Mouse (Mus musculus) heart, postnatal 4 days (tissue): ENCODE measurements around the gene Slco2a1. TPM values are rescaled to one million over a fixed set of nuclear protein-coding genes. Genes with fewer than 3 reads are reported as not detected.

Source experiments
- DNase-seq: peaks from one replicate; pipeline ENCODE4 v3.0.0; 2021
- total RNA-seq, 2 experiments: library from RNA; stranded (reverse); gene quantifications; 2 replicates each; pipeline ENCODE4 v1.2.3; 2021

Slco2a1 gene
- total RNA-seq, result 1 to 10 TPM; 9.5 to 10.0 TPM

DNA sequence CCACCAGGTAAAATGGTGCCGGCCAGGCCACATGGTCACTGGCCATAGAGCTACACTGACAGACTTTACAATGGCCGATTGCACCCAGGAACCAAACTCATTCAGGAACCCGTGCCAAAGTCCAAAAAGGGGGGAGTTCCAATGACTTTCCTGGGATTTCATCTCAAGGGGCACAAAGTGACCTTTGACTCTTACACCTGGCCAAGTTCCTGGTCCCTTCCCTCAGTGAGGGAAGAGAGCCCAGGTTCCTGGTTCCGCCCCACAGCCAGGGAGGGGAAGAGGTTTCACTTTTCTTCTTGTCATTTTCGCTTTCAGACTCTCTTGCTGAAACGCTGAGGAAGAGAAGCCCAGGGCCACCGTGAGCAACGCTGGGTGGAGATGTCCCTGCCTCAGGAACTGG is at the start of gene Slco2a1:
Gene Slco2a1, plus strand, starts transcription at position 251 of the 400 bp plus-strand sequence.
- no peak for DNase-seq

DNA sequence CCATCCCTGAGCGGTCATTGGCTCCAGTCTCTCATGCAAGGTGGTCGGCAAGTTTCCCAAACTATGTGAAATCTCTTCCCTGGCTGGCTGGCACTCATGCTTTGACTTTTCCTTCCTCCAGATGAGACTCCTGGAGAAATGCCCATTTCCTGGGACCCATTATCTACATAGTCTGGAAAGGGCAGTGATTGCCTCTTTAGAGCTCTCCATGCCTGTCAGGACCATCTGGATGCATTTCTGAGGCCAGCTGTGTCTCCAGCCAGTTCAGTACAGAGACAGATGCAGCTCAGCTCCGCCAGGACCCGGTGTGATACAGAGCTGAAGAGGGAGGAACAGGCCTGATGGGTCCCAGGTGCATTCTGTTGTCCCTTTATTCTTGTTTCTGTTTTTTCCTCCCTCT is 46.3 kb upstream of the Slco2a1 start:
- DNase-seq, result no peak

DNA sequence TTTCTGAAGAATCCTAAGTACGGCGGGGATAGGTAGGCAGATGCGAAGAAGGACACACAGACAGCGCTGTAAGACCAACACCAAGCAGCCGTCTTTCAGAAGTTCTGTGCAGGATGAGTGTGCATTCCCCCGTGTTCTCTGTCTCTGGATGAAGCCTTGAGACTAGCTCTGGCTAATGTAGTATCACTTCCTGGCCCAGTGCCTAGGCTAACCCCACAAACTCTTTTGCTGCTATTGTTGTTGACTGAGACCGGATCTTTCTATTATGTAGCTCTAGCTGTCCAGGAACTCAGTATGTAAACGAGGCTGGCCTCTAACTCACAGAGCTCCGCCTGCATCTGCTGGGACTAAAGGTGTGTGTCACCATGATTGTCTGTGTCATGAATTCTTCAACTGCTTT is 43.6 kb upstream of the Slco2a1 start:
- DNase-seq, result no peak

DNA sequence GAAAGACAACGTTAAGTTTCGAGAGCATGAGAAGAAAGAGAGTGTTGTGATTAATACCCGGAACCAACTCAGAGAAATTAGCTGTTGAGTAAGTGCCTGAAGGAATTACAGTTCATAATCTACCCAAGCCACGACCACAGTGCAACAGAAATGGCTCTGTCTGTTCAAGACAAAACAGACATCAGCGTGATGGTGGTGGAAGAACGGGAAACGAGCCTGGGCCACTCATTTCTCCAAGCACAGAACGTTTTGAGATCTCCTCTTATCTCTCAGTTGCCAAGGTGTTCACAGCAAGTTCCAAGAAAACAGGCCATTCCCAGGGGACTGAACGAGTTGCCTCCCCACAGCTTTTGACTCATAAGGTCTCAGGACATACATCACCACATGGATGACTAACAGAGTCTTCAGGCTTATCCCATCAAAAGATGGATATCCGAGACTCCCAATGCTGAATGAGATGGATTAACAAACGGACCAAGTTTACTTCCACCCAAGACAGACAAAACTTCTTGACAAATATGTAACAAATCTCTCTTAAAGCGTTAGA is 42.0 kb upstream of the Slco2a1 start:
- DNase-seq, result no peak

DNA sequence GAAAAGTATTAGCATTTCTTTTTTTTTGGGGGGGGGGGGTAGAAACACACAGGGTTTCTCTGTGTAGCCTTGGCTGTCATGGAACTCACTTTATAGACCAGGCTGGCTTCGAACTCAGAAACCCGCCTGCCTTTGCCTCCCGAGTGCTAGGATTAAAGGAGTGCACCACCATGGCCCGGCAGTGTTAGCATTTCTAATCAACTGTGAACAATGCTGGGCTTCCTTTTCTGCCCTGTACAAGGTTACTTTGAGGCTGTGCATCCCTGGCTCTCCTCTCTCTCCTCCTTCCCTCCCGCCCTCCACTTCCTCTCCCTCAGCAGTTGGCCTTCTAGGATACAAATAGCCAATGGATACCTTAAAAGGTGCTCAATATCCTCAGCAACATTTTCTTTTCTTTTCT is 39.8 kb upstream of the Slco2a1 start:
- DNase-seq, result no peak

DNA sequence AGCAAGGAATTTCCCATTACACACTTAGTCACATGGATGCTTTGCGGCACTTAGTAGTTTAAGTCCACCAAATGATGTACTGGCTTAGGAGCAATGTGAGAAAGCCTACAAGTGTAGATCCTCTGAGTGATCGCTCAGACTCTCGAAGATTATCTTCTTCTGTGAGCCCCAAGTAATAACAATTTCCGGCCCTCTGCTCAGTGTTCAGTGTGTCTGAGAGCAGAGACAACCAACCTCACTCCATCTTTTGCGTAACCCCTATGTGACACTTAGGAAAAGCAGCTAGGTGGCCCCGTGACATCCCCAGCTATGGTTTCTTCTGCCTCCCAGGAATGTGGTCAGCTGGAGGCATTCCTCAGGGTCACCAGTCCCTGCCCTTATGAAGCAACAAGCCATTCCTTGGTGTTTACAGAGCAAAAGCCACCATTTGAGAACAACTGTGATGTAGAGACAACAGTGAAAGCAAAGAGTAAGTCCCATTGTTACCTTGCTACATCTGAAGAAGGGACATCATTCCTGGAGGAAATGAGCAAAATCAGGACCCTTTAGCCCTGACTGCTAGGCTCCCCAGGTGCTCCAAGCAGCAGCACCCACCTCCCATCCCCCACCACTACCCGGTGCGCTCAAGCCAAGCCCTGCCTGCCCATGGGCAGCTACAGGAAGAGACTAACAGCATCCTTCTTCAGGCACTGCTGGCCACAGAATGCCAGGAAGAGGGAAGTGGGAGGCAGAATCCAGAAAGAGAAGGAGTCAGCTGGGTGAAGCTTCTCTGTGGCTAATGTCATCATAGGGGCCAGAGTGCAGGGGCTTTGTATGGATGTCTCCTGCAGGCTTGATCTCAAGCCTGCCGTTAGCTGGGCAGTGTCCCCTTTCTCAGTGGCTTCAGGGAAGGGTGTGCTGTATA is 37.2 kb upstream of the Slco2a1 start:
- DNase-seq, result no peak

DNA sequence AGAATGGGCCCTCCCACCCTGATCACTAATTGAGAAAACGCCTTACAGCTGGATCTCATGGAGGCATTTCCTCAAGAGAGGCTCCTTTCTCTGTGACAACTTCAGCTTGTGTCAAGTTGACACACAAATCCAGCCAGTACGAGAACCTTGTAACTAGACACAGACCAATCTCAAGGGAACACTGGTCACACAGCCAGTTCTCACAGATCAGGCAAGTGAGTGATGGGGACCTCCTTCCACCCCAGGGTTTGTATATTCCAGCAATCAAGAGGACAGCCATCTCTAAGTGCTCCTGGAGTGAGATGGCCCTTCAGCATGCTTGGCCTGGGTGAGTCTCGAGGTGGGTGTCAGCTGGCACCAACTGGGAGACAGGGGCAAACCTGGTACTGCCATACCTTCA is 32.6 kb upstream of the Slco2a1 start:
- no peak for DNase-seq

DNA sequence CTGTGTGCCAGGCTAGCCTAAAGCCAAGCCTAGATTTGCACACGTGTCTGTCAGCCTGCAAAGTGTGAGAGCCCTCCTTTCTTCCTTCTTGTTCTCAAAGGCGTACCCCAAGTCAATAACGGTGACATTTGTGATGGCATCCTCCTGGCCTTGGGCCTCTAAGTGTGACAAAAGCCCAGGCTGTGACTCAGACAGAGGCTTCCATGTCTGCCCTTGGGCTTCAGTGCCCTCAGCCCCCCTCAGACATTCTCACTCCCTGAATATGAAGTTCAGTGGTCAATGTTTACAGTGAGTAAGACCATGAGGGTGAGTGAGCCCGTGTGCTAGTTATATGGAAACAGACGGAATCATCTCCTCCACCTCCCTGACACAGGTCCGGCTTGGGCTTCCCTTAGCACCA is 29.8 kb upstream of the Slco2a1 start:
- no peak for DNase-seq

DNA sequence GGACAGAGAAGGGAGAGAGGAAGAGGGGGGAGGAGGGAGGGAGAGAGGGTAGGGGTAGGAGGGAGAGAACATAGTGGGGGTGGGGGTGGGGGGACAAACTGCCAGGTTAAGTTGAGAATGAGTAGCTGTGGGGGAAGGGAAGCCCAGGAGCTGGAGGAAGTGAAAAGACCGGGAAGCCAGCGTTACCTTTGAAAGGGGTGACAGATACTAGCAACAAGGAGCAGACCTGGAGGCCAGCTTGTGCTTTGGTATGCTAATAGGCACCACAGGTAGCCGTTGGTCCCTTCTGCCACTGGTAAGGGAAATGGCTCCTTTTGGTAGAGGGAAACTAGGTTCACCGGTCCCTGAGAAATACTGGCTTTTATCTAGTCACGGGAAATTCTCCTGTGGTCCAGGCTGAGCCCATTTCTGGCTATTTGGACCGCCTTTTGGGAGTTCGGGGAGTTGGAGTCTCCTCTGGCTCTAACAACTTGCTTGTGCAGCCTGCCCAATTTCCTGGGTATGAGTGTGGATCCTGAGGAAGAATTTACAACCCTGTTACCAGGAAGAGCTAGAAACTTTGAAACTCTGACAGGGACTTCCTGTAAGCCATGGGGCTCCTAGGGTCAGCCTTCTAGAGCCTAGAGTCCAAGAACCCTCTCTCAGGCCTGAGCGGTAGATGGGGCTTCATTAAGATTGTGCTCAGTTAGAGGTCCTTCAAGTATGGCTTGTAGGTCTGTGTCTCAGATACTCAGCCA is 27.0 kb upstream of the Slco2a1 start:
- no peak for DNase-seq

DNA sequence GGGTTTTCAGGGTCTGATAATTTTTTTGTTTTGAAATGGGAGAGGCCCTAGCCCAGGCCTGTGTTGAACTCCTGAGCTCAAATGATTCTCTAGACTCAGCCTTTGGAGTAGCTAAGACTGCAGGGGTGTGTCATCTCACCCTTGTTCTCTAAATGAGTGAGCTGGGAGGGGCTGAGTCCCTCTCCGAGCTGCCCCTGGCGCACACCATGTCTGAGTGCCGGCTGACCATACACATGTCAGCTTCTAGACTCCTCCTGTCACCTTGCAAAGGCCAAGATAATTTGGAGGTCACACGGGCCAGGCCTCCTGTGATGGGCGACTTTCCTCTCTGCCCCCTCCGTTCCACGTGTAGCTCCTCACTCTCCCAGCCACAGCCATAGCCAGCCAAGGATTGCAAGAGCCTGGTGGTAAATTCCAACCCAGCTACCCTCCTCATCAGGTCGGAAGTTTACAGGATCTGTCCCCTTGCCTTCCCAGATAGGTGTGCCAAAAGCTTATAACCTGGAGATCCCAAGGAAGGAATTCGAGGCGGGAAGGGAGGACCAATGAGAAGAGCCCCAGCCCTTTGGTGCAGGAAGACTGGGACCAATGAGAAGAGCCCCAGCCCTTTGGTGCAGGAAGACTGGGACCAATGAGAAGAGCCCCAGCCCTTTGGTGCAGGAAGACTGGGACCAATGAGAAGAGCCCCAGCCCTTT is 26.3 kb upstream of the Slco2a1 start:
- DNase-seq, result no peak

DNA sequence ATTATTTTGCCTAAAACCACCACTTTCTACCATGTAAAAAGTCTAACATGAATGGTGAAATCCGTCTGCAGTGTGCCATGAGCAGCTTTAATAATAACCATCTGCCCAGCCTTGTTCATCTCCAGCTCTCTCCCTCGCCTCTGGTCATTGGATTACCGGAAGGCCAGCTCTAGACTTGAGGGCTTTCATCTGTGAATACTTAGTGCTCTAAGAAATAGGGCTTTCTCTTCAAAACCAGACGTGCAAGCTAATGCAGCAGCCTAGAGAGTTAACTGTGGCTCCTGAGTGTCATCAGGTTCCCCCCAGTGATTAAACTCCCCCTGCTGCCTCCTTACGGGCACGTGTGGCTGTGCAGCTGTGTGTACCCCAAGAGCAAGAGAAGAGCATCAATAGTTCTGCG is 25.2 kb upstream of the Slco2a1 start:
- DNase-seq, result no peak

DNA sequence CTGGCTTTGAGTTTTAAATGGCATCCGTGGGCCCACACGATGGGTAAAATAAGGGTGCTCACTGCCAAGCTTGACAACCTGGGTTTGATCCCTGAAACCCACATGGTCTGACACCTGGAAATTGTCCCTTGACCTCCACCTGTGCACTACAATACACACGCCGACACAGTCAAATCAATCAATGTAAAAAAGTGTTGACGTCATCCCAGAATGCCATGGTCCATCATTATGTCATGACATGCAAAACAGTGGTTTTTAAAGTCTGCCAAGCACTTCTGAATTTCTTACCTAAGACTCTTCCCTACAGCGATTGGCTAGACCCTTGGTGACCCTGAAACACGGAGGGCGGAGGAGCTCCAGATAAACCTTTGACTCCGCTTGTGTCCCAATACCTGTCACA is 23.9 kb upstream of the Slco2a1 start:
- no peak for DNase-seq

DNA sequence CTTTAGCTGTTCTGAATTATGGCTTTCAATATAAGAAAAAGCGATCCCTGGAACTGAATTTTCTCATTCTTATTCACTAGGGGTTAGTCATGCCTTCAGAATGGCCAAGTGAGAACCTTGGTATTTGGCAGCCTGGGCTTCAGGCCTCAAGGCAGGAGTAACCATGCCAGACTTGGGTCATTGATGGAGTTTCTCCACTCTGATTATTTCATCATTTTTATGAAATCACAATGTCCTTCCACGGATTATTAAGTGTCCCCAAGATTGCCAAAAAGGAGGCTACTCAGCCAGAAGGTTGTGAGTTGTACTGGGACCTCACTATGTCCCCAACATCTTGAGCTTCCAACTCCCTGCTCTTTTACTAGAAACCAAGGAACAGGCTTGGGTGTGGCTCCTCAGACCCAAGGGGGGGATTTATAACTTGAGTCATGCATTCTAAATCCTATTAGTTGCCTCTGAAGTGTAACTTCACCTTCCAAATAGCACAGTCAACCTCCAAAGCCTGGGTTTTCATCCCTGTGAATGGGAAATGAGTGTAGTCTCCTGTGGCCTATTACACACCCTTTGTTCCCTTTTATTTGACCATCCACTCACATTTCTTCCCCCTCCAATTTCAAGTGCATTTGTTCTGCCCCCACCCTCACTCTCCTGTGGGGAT is 16.0 kb upstream of the Slco2a1 start:
- DNase-seq, result no peak

DNA sequence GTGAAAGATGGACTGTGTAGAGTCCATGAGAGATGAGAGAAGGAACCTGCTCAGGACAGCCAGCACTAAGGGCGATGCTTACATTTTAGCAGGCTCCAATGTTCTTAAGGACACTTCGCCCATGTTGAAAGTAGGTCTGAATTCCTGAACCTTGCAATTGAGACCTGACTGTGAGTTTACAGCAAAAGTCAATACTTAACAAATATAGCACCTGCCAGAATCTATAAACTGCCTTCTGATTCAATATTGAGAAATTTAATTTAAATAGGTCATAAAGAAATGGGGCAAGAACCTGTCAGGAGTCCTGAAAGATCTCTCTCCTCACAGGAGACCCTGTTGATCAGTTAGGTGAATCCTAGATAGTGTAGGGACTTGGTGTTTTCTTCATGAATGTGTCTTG is 12.6 kb upstream of the Slco2a1 start:
- no peak for DNase-seq

DNA sequence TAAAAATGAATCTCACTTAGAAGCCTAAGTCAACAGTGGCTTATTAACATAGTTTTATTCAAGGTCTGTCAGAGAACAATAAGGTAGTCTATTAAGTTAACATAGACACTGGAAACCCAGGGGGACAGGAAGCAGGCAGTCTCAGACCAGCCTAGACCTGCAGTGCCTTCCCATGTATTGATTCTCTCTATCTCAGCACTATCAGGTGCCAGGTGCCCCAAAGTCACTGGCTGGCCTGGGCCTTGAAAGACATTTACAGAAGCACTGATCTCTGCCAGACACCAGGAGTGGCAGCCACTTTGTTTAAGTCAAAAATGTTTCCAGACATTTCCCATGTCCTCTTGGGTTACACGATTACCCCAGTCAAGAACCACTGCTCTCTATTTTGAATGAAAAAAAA is 11.4 kb upstream of the Slco2a1 start:
- no peak for DNase-seq

DNA sequence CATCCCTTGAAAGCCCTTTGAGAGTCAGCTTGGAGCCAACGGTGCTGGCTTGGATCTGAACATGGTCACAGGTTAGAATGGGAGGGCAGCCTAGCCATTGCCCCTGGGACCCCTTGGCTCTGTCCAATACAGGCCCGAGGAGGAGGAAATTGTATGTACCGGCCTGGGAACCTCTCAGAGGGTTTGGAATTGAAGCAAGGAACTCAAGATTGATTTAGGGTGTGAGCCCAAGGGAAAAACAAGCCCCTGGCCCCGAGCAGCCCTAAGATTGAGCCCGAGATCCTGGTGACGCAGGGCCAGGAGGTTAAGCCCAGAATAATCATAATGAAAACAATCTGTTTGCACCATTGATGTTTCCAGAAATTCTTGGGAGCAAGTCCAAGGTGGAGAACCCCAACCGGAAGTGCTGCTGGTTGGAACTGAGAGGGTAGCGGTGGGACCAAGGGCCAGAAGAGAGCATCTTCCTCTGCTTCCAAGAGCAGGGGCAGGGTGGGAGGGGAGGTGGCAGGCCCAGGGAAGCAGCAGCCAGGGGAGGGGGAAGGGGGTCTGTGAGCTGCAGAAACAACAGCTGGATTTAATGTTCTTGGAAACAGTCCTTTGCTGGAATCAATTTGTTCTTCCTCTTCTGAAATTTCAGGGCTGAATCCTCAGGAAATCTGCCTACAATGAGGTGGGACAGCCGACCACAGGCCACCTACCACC is 10.6 kb upstream of the Slco2a1 start:
- peak; percentile 40 for DNase-seq

DNA sequence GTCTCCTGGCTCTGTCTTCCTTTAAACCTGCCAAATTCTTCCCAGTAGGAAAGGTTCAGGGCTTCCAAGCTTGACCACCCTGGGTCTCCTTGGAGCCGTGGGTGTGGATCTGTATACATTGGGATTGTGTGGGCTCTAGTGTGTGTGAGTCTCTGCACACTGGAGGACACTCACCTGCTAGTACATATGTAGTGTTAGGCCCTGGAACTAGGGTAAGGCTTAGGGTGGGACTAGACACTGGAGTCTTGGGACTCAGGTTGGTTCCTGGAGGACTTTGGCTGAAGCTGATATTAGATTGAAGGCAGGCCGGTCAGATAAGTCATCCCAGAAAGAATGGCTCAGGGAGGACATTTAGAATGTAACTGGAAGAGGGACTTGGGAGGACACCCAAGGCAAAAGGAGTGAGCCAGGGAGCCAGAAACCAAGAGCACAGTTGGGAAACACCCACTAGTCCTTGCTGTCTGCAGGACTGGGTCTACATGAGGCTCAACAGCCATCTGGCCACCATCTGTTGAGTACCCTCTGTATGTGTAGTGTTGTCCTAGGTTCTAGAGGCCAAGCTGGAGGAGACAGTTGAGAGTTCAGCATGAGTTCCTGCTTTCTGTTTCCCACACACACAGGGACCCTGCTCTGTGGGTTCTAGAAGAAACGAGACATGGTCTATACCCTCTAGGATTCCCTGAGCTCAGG is 9.4 kb upstream of the Slco2a1 start:
- no peak for DNase-seq

DNA sequence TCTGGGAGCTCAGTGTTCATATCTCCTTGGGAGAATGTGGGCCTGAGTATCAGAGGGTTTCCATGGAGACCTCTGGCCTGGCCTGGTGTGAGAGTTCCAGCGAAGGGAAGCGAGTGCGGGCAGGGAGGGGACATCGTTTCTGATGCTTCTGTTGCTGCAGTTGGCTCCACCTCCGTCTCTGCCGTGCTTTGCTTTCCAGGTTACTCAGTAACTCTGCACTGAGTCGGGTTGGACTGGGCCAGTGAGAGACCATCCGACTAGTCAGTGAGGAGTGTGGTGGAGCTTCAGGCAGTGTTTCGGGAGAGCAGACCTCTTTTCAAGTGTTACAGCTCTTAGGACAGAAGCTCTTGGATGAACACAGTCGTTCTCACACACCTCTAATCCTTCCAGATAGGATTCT is 8.6 kb upstream of the Slco2a1 start:
- DNase-seq, result no peak

DNA sequence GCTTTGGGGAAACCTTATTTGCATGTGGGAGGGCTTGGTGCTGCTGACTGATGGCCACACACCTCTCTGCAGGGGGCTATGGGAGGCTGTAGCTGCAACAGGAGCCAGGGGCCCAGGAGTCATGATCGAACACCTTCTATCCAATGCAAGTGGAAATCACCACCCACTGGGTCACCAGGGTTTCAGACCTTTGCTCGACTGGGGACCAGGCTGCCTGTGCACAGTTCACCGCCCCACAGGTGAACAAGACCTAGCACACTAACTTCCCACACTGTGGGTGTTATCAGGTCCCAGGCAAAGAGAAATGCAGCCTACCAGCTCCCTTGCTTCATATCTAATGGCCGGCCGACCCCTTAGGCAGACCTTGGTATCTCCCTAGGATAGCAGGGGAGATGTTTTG is 8.1 kb upstream of the Slco2a1 start:
- no peak for DNase-seq

DNA sequence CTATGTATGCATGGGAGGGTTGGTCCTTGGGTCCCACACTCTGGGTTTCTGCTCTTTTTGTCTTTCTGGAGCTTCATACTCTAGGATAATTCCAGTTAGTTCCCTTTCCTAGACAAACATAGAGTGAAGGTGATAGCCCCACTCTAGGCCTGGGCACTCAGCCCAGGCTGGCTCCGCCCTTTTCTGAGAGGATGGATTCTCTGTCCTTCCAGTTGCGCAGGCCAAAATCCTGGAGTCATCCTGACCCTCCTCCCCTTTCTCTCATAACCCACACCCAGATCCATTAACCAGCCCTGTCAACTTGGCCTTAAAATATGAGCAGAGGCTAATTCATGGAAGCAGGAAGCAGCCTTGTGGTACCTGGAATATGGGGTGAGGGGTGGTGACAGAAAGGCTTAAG is 6.7 kb upstream of the Slco2a1 start:
- no peak for DNase-seq

DNA sequence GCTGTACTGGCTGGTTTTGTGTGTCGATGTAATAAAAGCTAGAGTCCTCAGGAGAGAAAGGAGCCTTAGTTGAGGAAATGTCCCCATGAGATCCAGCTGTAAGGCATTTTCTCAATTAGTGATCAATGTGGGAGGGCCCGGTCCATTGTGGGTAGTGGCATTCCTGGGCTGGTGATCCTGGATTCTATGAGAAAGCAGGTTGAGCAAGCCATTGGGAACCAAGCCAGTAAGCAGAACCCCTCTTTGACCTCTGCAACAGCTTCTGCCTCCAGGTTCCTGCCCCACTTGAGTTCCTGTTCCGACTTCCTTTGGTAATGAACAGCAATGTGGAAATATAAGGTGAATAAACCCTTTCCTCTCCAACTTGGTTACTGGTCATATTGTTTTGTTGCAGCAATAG is 6.1 kb upstream of the Slco2a1 start:
- DNase-seq, result no peak
